In the genomic region with DNA sequence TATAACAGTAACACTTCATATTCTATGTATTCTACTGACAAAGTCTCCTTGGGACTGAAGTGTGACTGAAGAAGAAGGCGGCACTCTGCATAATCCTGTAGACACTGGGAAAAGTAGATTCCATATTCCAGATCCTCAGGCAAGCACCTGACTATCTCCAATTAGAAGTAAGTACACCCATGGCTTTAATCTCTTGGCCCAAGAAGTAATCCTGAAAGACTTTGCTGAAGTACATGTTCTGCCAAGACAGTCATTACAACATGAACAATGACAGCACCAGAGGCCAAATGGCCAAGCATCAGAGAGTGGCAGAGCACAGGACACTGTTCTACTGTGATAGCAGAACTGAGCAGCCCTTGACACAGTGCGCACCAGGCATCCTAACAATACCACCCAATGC, we compare ENCODE assay signal across 28 mouse cellular contexts.
"Had no signal": no experiment of that assay in that cellular context is flagged by ENCODE, and none has a peak within 500 bp of the region (broad histone marks: within the 10 kb centered on the region; RNA-seq: fewer than 3 reads in every experiment).

No protein-coding gene starts in this region.

- H3K4me3 ChIP-seq: embryonic facial prominence, embryonic 10.5 days; embryonic facial prominence, embryonic 12.5 days; embryonic facial prominence, embryonic 13.5 days; embryonic facial prominence, embryonic 15.5 days; erythroblast, embryonic 14.5 days; forebrain, embryonic 10.5 days; forebrain, embryonic 12.5 days; forebrain, embryonic 13.5 days; forebrain, embryonic 15.5 days; gastrocnemius, adult 2 months; heart, adult 2 months; heart, embryonic 10.5 days had no signal

- H3K9ac ChIP-seq: embryonic facial prominence, embryonic 12.5 days; embryonic facial prominence, embryonic 13.5 days; embryonic facial prominence, embryonic 15.5 days; forebrain, embryonic 12.5 days; forebrain, embryonic 13.5 days; forebrain, embryonic 15.5 days; forebrain, postnatal 0 days had no signal

- H3K4me2 ChIP-seq: embryonic facial prominence, embryonic 12.5 days; embryonic facial prominence, embryonic 13.5 days; embryonic facial prominence, embryonic 15.5 days; forebrain, embryonic 12.5 days; forebrain, embryonic 13.5 days; forebrain, embryonic 15.5 days had no signal

- H3K4me1 ChIP-seq: embryonic facial prominence, embryonic 10.5 days; embryonic facial prominence, embryonic 12.5 days; embryonic facial prominence, embryonic 13.5 days; embryonic facial prominence, embryonic 15.5 days; forebrain, embryonic 12.5 days; heart, embryonic 10.5 days had no signal

- H3K36me3 ChIP-seq: embryonic facial prominence, embryonic 10.5 days; embryonic facial prominence, embryonic 12.5 days; embryonic facial prominence, embryonic 15.5 days; forebrain, embryonic 10.5 days; forebrain, embryonic 12.5 days; forebrain, embryonic 15.5 days; heart, embryonic 10.5 days had no signal

- H3K27ac ChIP-seq: embryonic facial prominence, embryonic 10.5 days; embryonic facial prominence, embryonic 12.5 days; embryonic facial prominence, embryonic 13.5 days; embryonic facial prominence, embryonic 15.5 days; forebrain, embryonic 10.5 days; forebrain, embryonic 12.5 days; forebrain, embryonic 13.5 days; forebrain, embryonic 15.5 days; gastrocnemius, adult 2 months; heart, adult 2 months; heart, embryonic 10.5 days had no signal

- H3K27me3 ChIP-seq: embryonic facial prominence, embryonic 12.5 days; embryonic facial prominence, embryonic 13.5 days; embryonic facial prominence, embryonic 15.5 days; forebrain, embryonic 12.5 days; forebrain, embryonic 13.5 days; forebrain, embryonic 15.5 days had no signal

- DNase-seq: cerebellum, adult 8-10 months; cerebellum, adult 9-10 months; cerebellum, adult 9-11 months; cerebellum, postnatal 10 days; cerebellum, postnatal 14 days; cerebellum, postnatal 25 days; cerebellum, postnatal 36 days; embryo, embryonic 11 days; forebrain, postnatal 0 days; gastrocnemius, adult 2 months; gastrocnemius, postnatal 10 days; gastrocnemius, postnatal 14 days; gastrocnemius, postnatal 25 days; gastrocnemius, postnatal 36 days; heart, adult 18-20 months; heart, adult 2 months had no signal

- H3K9me3 ChIP-seq: embryonic facial prominence, embryonic 10.5 days; embryonic facial prominence, embryonic 12.5 days; embryonic facial prominence, embryonic 13.5 days; embryonic facial prominence, embryonic 15.5 days; forebrain, embryonic 10.5 days; forebrain, embryonic 12.5 days; forebrain, embryonic 13.5 days; forebrain, embryonic 15.5 days; heart, embryonic 10.5 days had no signal

- ATAC-seq: forebrain, embryonic 13.5 days; forebrain, embryonic 14.5 days; forebrain, embryonic 15.5 days; forebrain, embryonic 16.5 days; forebrain, postnatal 0 days had no signal
